Mouse (Mus musculus) heart, adult 2 months (tissue): ENCODE results near the gene Tmem97. TPM values are rescaled to one million over a fixed set of nuclear protein-coding genes. Genes with fewer than 3 reads are reported as not detected.

Experiments used
- DNase-seq, 2 experiments: peaks; one replicate each; pipeline ENCODE4 v3.0.0; 2021
- H3K27ac ChIP-seq: fragments of 200-600 bp; 2 replicates; pipeline ENCODE4 v1.8.1; 2022
- H3K27me3 ChIP-seq: fragments of 200-500 bp; 2 replicates; pipeline ENCODE4 v1.6.1; 2012; ENCODE audit warnings: mild to moderate bottlenecking, low read length, inconsistent platforms, mixed read lengths; ENCODE audit not compliant: control insufficient read depth, insufficient read depth
- H3K36me3 ChIP-seq: fragments of 200-500 bp; 2 replicates; pipeline ENCODE4 v1.6.1; 2012; ENCODE audit warnings: low read length, inconsistent platforms; ENCODE audit not compliant: control insufficient read depth, insufficient read depth
- H3K4me1 ChIP-seq: fragments of 200-500 bp; 2 replicates; pipeline ENCODE4 v1.6.1; 2011; ENCODE audit warnings: low read length; ENCODE audit not compliant: control insufficient read depth, insufficient read depth
- H3K4me3 ChIP-seq: fragments of 200-600 bp; 2 replicates; pipeline ENCODE4 v1.8.1; 2022
- H3K79me2 ChIP-seq: fragments of 200-500 bp; replicated peaks from 2 replicates; pipeline ENCODE4 v1.6.1; 2012; ENCODE audit warnings: mild to moderate bottlenecking, inconsistent platforms, low read length, moderate library complexity, mixed read lengths; ENCODE audit not compliant: control insufficient read depth, insufficient read depth
- H3K9ac ChIP-seq: fragments of 200-500 bp; 2 replicates; pipeline ENCODE4 v1.6.1; 2012; ENCODE audit warnings: low read depth, mild to moderate bottlenecking, control low read depth, inconsistent platforms, low read length, mixed read lengths
- CTCF ChIP-seq: fragments of 200-600 bp; IDR thresholded peaks from 2 replicates; pipeline ENCODE4 v1.8.1; 2022; ENCODE audit warnings: antibody characterized with exemption, mild to moderate bottlenecking, moderate library complexity
- EP300 ChIP-seq: fragments of 200-500 bp; IDR thresholded peaks from 2 replicates; pipeline ENCODE4 v1.6.1; 2011; ENCODE audit warnings: low read depth, low read length, control low read depth; ENCODE audit not compliant: insufficient read depth
- POLR2A ChIP-seq: fragments of 200-500 bp; IDR thresholded peaks from 2 replicates; pipeline ENCODE4 v1.6.1; 2011; ENCODE audit warnings: mild to moderate bottlenecking, low read depth, low read length, control low read depth; ENCODE audit not compliant: insufficient read depth
- WGBS: fragments of 180-500 bp; shearing (Covaris S2); methylation state at CpG from one replicate; pipeline ENCODE4 v1.1.7; 2018; 5-methylcytosine and 5-hydroxymethylcytosine counted together
- intact Hi-C: fragments of 180-260 bp; cut with DNase I; formaldehyde crosslinking; loops from one replicate; pipeline ENCODE4 v1.15.1; 2025
- polyA plus RNA-seq: library from polyadenylated mRNA; depleted of rRNA; stranded (reverse); fragments of >200 nt; gene quantifications from 2 replicates; pipeline ENCODE4 v1.2.3, GENCODE M21; 2012; rRNA removed
- total RNA-seq, 2 experiments: library from RNA; stranded (reverse); gene quantifications; 2 replicates each; pipeline ENCODE4 v1.2.3; 2021

Gene Tmem97
- total and polyA plus RNA-seq, 3 experiments, result 5.2 to 6.4 (median 6.1) TPM

DNA sequence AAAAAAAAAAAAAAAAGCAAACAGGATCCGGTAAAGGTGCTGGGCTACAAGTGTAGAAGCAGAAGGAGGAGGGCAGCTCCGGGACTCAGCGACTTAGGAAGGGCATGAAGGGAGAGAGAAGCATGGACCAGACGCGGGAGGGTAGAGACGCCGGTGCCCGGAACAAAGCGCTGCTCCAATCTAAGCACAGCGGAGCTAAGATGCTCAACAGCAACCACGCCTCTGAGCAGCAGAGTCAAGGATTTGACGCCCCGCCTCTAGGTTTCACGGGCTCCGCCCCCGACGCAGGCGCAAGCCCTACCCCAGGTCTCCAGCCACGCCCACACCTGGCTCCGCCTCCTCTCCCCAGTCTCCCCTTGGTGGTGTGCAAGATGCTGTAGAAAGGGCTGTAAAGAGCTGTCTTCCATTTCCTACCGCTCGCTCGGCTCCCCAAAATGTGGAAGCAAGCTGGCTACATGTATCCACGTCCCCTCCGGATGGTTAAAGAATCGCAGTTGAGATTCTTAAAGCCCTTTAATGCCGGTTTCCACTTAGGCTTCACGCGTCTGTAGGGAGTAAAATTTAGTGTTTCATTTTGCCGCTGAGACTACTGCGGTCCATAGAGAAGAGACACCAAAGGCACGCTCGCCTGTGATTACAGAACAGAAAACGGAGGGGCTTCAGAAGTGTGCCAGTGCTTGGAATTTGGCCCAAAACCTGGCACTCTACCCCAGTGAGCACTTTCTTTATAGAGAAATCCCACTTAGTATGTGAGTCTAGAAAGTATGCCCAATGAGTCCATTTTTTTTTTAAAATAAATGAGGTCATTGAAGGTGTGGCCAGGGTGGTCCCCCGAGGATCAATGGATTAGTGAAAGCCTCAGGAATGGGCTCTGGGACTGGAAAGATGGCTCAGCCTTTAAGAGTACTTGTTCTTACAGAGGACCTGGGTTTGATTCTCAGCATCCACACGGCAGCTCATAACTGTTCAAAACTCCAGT, 52.7 kb downstream of the Tmem97 start, which contains the start of gene Sarm1:
Gene Sarm1, minus strand, starts transcription at position 211 of the 979 bp plus-strand sequence.
- H3K36me3 ChIP-seq, result no peaks in the 10 kb centered on the region
- peak; percentile 93 for DNase-seq
- H3K27ac ChIP-seq, result peak within 1 kb of the TSS; percentile 48
- TF ChIP-seq POLR2A (peak; percentile 70), EP300 (no peak), CTCF (0 out of 2 replicates have a peak, but pooled peaks have one; percentile 11)
- H3K27me3 ChIP-seq, result peaks cover 7% of the 10 kb centered on the region
- H3K4me1 ChIP-seq, result no peaks in the 10 kb centered on the region
- H3K79me2 ChIP-seq, result no peaks in the 10 kb centered on the region
- peak within 1 kb of the TSS; percentile 47; the same call in 1 of the 2 replicates for H3K9ac ChIP-seq
- peak within 1 kb of the TSS; percentile 54 for H3K4me3 ChIP-seq
- intact Hi-C loops, result no loop called here
- 4% methylated on average over 36 of the region's 36 CpGs for WGBS

- Histone ChIP-seq H3K4me3 (peak overlapping the region; percentile 54), H3K27ac (no peak overlapping the region), H3K4me1 (no peaks in the 10 kb centered on the region), H3K27me3 (peaks cover 7% of the 10 kb centered on the region), H3K9ac (peak overlapping the region; percentile 47; the same call in 1 of the 2 replicates), H3K36me3 (no peaks in the 10 kb centered on the region), H3K79me2 (no peaks in the 10 kb centered on the region)
- peak; percentile 25 to 32 for DNase-seq
- WGBS, result 1% methylated on average over 44 of the region's 44 CpGs
- TF ChIP-seq CTCF, result no peak
- intact Hi-C loops, result no loop called here
Observed at GRCm38 (mm10) chr11:78497071-78497541, 53.5 kb downstream of the Tmem97 start.

GRCm38 (mm10) chr11:78495904-78496303, 54.7 kb downstream of the Tmem97 start:
- no peak for TF ChIP-seq EP300
- TF ChIP-seq CTCF, result no peak
- no peak for TF ChIP-seq POLR2A
- Histone ChIP-seq H3K4me1 (no peaks in the 10 kb centered on the region), H3K79me2 (no peaks in the 10 kb centered on the region), H3K36me3 (no peaks in the 10 kb centered on the region), H3K9ac (no peak overlapping the region), H3K4me3 (no peak overlapping the region), H3K27ac (no peak overlapping the region), H3K27me3 (peaks cover 9% of the 10 kb centered on the region)
- DNase-seq, result no peak
- intact Hi-C loops, result no loop called here
- 6% methylated on average over 6 of the region's 6 CpGs for WGBS

Other genes starting within 250 kb of the Tmem97 start
- under 1 TPM; 0.27 to 0.42 TPM for gene Spag5, start 249.2 kb downstream of the Tmem97 start, total RNA-seq
- 0.64 and 0.94 TPM in 2 replicates for gene Spag5, start 249.2 kb downstream of the Tmem97 start, polyA plus RNA-seq
- under 1 TPM; 0.73 to 0.80 TPM for gene Aldoc, start 227.8 kb downstream of the Tmem97 start, total RNA-seq
- 0.45 and 0.56 TPM in 2 replicates for gene Aldoc, start 227.8 kb downstream of the Tmem97 start, polyA plus RNA-seq
- 10 to 100 TPM; 20.7 to 25.4 TPM for gene Pigs, start 222.4 kb downstream of the Tmem97 start, total RNA-seq
- gene Pigs, start 222.4 kb downstream of the Tmem97 start, polyA plus RNA-seq, result 39.7 and 47.1 TPM in 2 replicates
- 1 to 10 TPM; 4.6 to 4.9 TPM for gene Unc119, start 207.3 kb downstream of the Tmem97 start, total RNA-seq
- 16.8 and 17.8 TPM in 2 replicates for gene Unc119, start 207.3 kb downstream of the Tmem97 start, polyA plus RNA-seq
- gene Foxn1, start 164.2 kb downstream of the Tmem97 start, total RNA-seq, result not detected
- gene Foxn1, start 164.2 kb downstream of the Tmem97 start, polyA plus RNA-seq, result not detected in 2 replicates
- not detected for gene Slc13a2, start 128.6 kb downstream of the Tmem97 start, total RNA-seq
- gene Slc13a2, start 128.6 kb downstream of the Tmem97 start, polyA plus RNA-seq, result 0.23 TPM in 1 of 2 replicates, not detected in the other
- 1 to 10 TPM; 1.7 to 3.0 TPM for gene Slc46a1, start 85.1 kb downstream of the Tmem97 start, total RNA-seq
- gene Slc46a1, start 85.1 kb downstream of the Tmem97 start, polyA plus RNA-seq, result 7.8 and 8.5 TPM in 2 replicates
- under 1 TPM; 0.45 to 0.52 TPM for gene Sarm1, start 53.0 kb downstream of the Tmem97 start, total RNA-seq
- 0.23 and 0.32 TPM in 2 replicates for gene Sarm1, start 53.0 kb downstream of the Tmem97 start, polyA plus RNA-seq
- gene Vtn, start 51.7 kb downstream of the Tmem97 start, total RNA-seq, result 10 to 100 TPM; 21.6 to 24.6 TPM
- 44.6 and 68.2 TPM in 2 replicates for gene Vtn, start 51.7 kb downstream of the Tmem97 start, polyA plus RNA-seq
- gene Sebox, start 47.3 kb downstream of the Tmem97 start, total RNA-seq, result not detected
- 0.20 TPM in 1 of 2 replicates, not detected in the other for gene Sebox, start 47.3 kb downstream of the Tmem97 start, polyA plus RNA-seq
- 10 to 100 TPM; 11.3 to 11.5 TPM for gene Tmem199, start 38.6 kb downstream of the Tmem97 start, total RNA-seq
- 7.9 and 14.0 TPM in 2 replicates for gene Tmem199, start 38.6 kb downstream of the Tmem97 start, polyA plus RNA-seq
- 100 to 1,000 TPM; 127 to 140 TPM for gene Poldip2, start 38.6 kb downstream of the Tmem97 start, total RNA-seq
- gene Poldip2, start 38.6 kb downstream of the Tmem97 start, polyA plus RNA-seq, result 102 and 151 TPM in 2 replicates
- gene Tnfaip1, start 14.4 kb downstream of the Tmem97 start, total RNA-seq, result 10 to 100 TPM; 38.2 to 40.1 TPM
- 36.0 and 51.1 TPM in 2 replicates for gene Tnfaip1, start 14.4 kb downstream of the Tmem97 start, polyA plus RNA-seq
- 10 to 100 TPM; 37.6 to 40.6 TPM for gene Ift20, start 14.4 kb downstream of the Tmem97 start, total RNA-seq
- 34.6 and 39.4 TPM in 2 replicates for gene Ift20, start 14.4 kb downstream of the Tmem97 start, polyA plus RNA-seq
- gene Nlk, start 146.6 kb upstream of the Tmem97 start, total RNA-seq, result 10 to 100 TPM; 13.0 to 14.9 TPM
- gene Nlk, start 146.6 kb upstream of the Tmem97 start, polyA plus RNA-seq, result 10.7 and 15.1 TPM in 2 replicates
- 10 to 100 TPM; 18.4 to 19.0 TPM for gene Ccnq, start 201.0 kb upstream of the Tmem97 start, total RNA-seq
- 42.4 and 59.7 TPM in 2 replicates for gene Ccnq, start 201.0 kb upstream of the Tmem97 start, polyA plus RNA-seq